Mouse (Mus musculus) testis, adult 2 months (tissue): Measurements from ENCODE around the gene Mindy3.

ENCODE experiments used
- CTCF ChIP-seq: fragments of 200-500 bp; IDR thresholded peaks from 2 replicates; pipeline ENCODE4 v1.5.1; 2012; ENCODE audit warnings: low read depth, mild to moderate bottlenecking, inconsistent platforms, low read length, moderate library complexity; ENCODE audit not compliant: control insufficient read depth, insufficient read depth, insufficient replicate concordance
- POLR2A ChIP-seq: fragments of 200-500 bp; IDR thresholded peaks from 2 replicates; pipeline ENCODE4 v1.6.1; 2012; ENCODE audit warnings: low read depth, mild to moderate bottlenecking, inconsistent platforms, low read length, moderate library complexity; ENCODE audit not compliant: control insufficient read depth

DNA sequence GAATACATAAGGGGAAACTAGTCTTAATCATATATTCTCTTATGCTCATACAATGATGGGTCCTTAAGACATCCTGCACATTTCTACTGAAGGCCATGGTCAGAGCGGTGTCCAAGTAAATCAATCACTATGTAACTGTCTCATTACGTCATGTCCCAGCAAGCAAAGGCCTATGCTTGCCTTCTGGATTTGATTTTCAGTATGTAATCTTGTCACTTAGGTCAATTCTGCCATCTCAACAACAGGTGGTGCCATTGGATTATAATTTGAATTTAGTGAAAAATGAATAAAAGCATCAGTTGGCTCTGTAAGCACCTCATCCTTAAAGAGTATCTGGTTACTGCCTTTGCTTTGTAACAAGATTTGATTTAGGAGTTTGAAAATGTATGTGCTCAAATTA lies 18.9 kb upstream of the Mindy3 start:
- TF ChIP-seq CTCF (no peak), POLR2A (no peak)
